In the genomic region with DNA sequence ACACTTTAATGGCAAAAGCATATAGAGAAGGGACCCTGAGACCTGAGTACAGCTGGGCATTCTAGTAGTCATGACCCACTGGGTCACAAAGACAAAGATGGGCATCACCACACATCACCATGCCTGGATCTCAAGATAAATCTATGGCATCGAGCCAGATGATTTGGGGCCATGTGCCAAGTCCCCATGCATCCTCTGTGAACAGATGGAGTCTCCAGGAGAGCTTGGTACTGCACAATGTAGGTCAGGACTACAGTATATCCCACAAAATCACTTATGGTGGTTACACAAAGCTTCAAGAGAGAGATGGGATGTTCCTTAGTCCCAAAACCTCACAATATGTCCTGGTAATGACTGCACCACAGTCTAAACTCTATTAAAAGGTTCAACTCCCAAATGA, we compare ENCODE assay signal across 16 mouse cellular contexts.
DNase-seq lines count a peak whose midpoint lies in the region; ATAC-seq and TF ChIP-seq lines count a peak whose summit lies in the region.
"Had no signal": no experiment of that assay in that cellular context is flagged by ENCODE, and none has a peak within 500 bp of the region (broad histone marks: within the 10 kb centered on the region; RNA-seq: fewer than 3 reads in every experiment).

No protein-coding gene starts in this region.

- peak; percentile 49 for DNase-seq in right cerebral cortex, adult 18-20 months
- no peak for DNase-seq in right cerebral cortex, postnatal 25 days
- DNase-seq in cerebellum, adult 8-10 months = peak; percentile 97
- DNase-seq in right cerebral cortex, postnatal 4 days = peak; percentile 37
- DNase-seq in stomach, postnatal 0 days (ENCODE audit: low spot score) = no peak
- DNase-seq: heart, adult 11 months; kidney, postnatal 14 days; layer of hippocampus, postnatal 36 days; lung, embryonic 14.5 days; thymus, postnatal 14 days had no signal

- ATAC-seq in hindbrain, embryonic 16.5 days = peak; percentile 64
- ATAC-seq in hindbrain, embryonic 12.5 days (ENCODE audit: low FRiP score) = no peak
- ATAC-seq in stomach, postnatal 0 days (ENCODE audit: low FRiP score, low TSS enrichment) = no peak
- ATAC-seq: CD4-positive, CD25-positive, alpha-beta regulatory T cell, adult 4 months; intestine, embryonic 16.5 days had no signal

- H3K27ac ChIP-seq in hindbrain, embryonic 16.5 days (ENCODE audit: low read depth, low read length) = 0 out of 2 replicates have a peak overlapping the region, but pooled peaks have one; percentile 21
- no peak overlapping the region for H3K27ac ChIP-seq in hindbrain, embryonic 12.5 days
- no peak overlapping the region for H3K27ac ChIP-seq in stomach, postnatal 0 days (replicated peaks)
- H3K27ac ChIP-seq: limb, embryonic 15.5 days; neural tube, embryonic 15.5 days had no signal

- H3K4me2 ChIP-seq in hindbrain, embryonic 16.5 days (ENCODE audit: low read length) = no peak overlapping the region
- H3K4me2 ChIP-seq in hindbrain, embryonic 12.5 days (replicated peaks) = no peak overlapping the region
- no peak overlapping the region for H3K4me2 ChIP-seq in stomach, postnatal 0 days (replicated peaks; ENCODE audit: low read depth)
- H3K4me2 ChIP-seq: limb, embryonic 15.5 days; lung, embryonic 14.5 days; neural tube, embryonic 15.5 days had no signal

- WGBS in hindbrain, embryonic 16.5 days = 50% methylated on average over 1 of the region's 1 CpGs
- 86% methylated on average over 1 of the region's 1 CpGs for WGBS in hindbrain, embryonic 12.5 days
- 63% methylated on average over 1 of the region's 1 CpGs for WGBS in stomach, postnatal 0 days

- H3K9me3 ChIP-seq in hindbrain, embryonic 16.5 days (ENCODE audit: control insufficient read depth, low read length) = no peaks in the 10 kb centered on the region
- H3K9me3 ChIP-seq in hindbrain, embryonic 12.5 days (replicated peaks) = no peaks in the 10 kb centered on the region
- no peaks in the 10 kb centered on the region for H3K9me3 ChIP-seq in stomach, postnatal 0 days (ENCODE audit: control insufficient read depth, low read length)
- H3K9me3 ChIP-seq: limb, embryonic 15.5 days; neural tube, embryonic 15.5 days had no signal

- no peaks in the 10 kb centered on the region for H3K27me3 ChIP-seq in hindbrain, embryonic 16.5 days (replicated peaks; ENCODE audit: control insufficient read depth, insufficient read depth, low read length)
- no peaks in the 10 kb centered on the region for H3K27me3 ChIP-seq in hindbrain, embryonic 12.5 days
- H3K27me3 ChIP-seq in stomach, postnatal 0 days (ENCODE audit: control insufficient read depth, insufficient read depth, low read length) = no peaks in the 10 kb centered on the region
- H3K27me3 ChIP-seq: neural tube, embryonic 15.5 days had no signal

- no peaks in the 10 kb centered on the region for H3K36me3 ChIP-seq in hindbrain, embryonic 16.5 days (ENCODE audit: control insufficient read depth, insufficient read depth, low read length)
- H3K36me3 ChIP-seq in hindbrain, embryonic 12.5 days = no peaks in the 10 kb centered on the region
- H3K36me3 ChIP-seq in stomach, postnatal 0 days (ENCODE audit: control insufficient read depth, insufficient read depth, low read length) = no peaks in the 10 kb centered on the region
- H3K36me3 ChIP-seq: limb, embryonic 15.5 days; neural tube, embryonic 15.5 days had no signal

- no peak for TF ChIP-seq EP300 in stomach, postnatal 0 days (optimal IDR thresholded peaks at IDR 0.05)

- H3K9ac ChIP-seq in hindbrain, embryonic 16.5 days (ENCODE audit: low read depth, low read length) = no peak overlapping the region
- H3K9ac ChIP-seq in hindbrain, embryonic 12.5 days = no peak overlapping the region
- no peak overlapping the region for H3K9ac ChIP-seq in stomach, postnatal 0 days (ENCODE audit: low read length)
- H3K9ac ChIP-seq: limb, embryonic 15.5 days; lung, embryonic 14.5 days; neural tube, embryonic 15.5 days had no signal

- TF ChIP-seq CTCF in stomach, postnatal 0 days (IDR thresholded peaks at IDR 0.05; ENCODE audit: low read depth) = no peak

- no peak overlapping the region for H3K4me3 ChIP-seq in hindbrain, embryonic 16.5 days (ENCODE audit: low read length)
- no peak overlapping the region for H3K4me3 ChIP-seq in hindbrain, embryonic 12.5 days
- H3K4me3 ChIP-seq in stomach, postnatal 0 days (ENCODE audit: low read depth, low read length) = no peak overlapping the region
- H3K4me3 ChIP-seq: limb, embryonic 15.5 days; neural tube, embryonic 15.5 days had no signal

- H3K4me1 ChIP-seq in hindbrain, embryonic 16.5 days (ENCODE audit: control insufficient read depth, insufficient read depth, low read depth, low read length) = peaks cover 5% of the 10 kb centered on the region
- no peaks in the 10 kb centered on the region for H3K4me1 ChIP-seq in hindbrain, embryonic 12.5 days
- peaks cover 2% of the 10 kb centered on the region; the same call in 1 of the 2 replicates for H3K4me1 ChIP-seq in stomach, postnatal 0 days (replicated peaks; ENCODE audit: control insufficient read depth, insufficient read depth)

Comparison
In these comparisons a context has a peak if more than half of its experiments do, and no peak if none do; other contexts are left out.
1. DNase-seq: peak in right cerebral cortex, adult 18-20 months (single experiment), cerebellum, adult 8-10 months (single experiment) and right cerebral cortex, postnatal 4 days (single experiment); none in right cerebral cortex, postnatal 25 days (single experiment) and stomach, postnatal 0 days (single experiment).